Mouse (Mus musculus): Measurements from ENCODE around the gene H3f3a.

GRCm38 (mm10) chr1:180757252-180757955 is 56.3 kb downstream of the H3f3a start:
- TF ChIP-seq CTCF (IDR thresholded peaks at IDR 0.05; ENCODE audit: low read depth) (no peak), EP300 (IDR thresholded peaks at IDR 0.05; ENCODE audit: low read depth) (no peak)

Data from liver, embryonic 14.5 days (tissue).